Mouse (Mus musculus) monocyte, adult 5-6 weeks (primary cell): ENCODE measurements at regions not wholly inside any gene's neighbourhood (a gene's known extent, or its start where the extent isn't known, plus 50 kb on each side); places are given as distances from the start of the nearest gene placed in this dataset.

Source experiments
- ATAC-seq: fragments of 153-309, 156-312 bp; replicated peaks from 2 replicates; pipeline ENCODE4 v1.8.0; 2017; ENCODE audit warnings: mild to moderate bottlenecking; ENCODE audit not compliant: low TSS enrichment, insufficient number of reproducible peaks, severe bottlenecking, poor library complexity, low FRiP score

GRCm38 (mm10) chr8:26808111-26808651 is 168.9 kb upstream of the Zfp703 start:
- ATAC-seq, result no peak

- no peak for ATAC-seq
Measured at GRCm38 (mm10) chr8:26808771-26809170, 168.4 kb upstream of the Zfp703 start.

GRCm38 (mm10) chr8:26809943-26810342 is 167.2 kb upstream of the Zfp703 start:
- ATAC-seq, result no peak

GRCm38 (mm10) chr8:26811533-26812236 is 165.4 kb upstream of the Zfp703 start:
- no peak for ATAC-seq

GRCm38 (mm10) chr8:26813198-26813815 is 163.8 kb upstream of the Zfp703 start:
- ATAC-seq, result no peak

- no peak for ATAC-seq
Measured at GRCm38 (mm10) chr8:26815020-26815584, 162.0 kb upstream of the Zfp703 start.

GRCm38 (mm10) chr8:26816977-26817376 is 160.1 kb upstream of the Zfp703 start:
- no peak for ATAC-seq

- ATAC-seq, result no peak
Measured at GRCm38 (mm10) chr8:26824189-26824941, 152.8 kb upstream of the Zfp703 start.

- ATAC-seq, result no peak
Measured at GRCm38 (mm10) chr8:26828311-26828909, 148.7 kb upstream of the Zfp703 start.

- ATAC-seq, result no peak
Measured at GRCm38 (mm10) chr8:26829313-26829712, 147.8 kb upstream of the Zfp703 start.

GRCm38 (mm10) chr8:26831148-26831547 is 146.0 kb upstream of the Zfp703 start:
- ATAC-seq, result no peak

- no peak for ATAC-seq
Measured at GRCm38 (mm10) chr8:26831790-26832189, 145.3 kb upstream of the Zfp703 start.

GRCm38 (mm10) chr8:26832546-26832945 is 144.6 kb upstream of the Zfp703 start:
- ATAC-seq, result no peak

- no peak for ATAC-seq
Measured at GRCm38 (mm10) chr8:26833297-26833696, 143.8 kb upstream of the Zfp703 start.

- ATAC-seq, result no peak
Measured at GRCm38 (mm10) chr8:26833784-26834183, 143.3 kb upstream of the Zfp703 start.

- no peak for ATAC-seq
Measured at GRCm38 (mm10) chr8:26834604-26835003, 142.5 kb upstream of the Zfp703 start.

GRCm38 (mm10) chr8:26835076-26835475 is 142.0 kb upstream of the Zfp703 start:
- no peak for ATAC-seq

- ATAC-seq, result peak; percentile 96
Measured at GRCm38 (mm10) chr8:26835616-26836015, 141.5 kb upstream of the Zfp703 start.

- no peak for ATAC-seq
Measured at GRCm38 (mm10) chr8:26836552-26836951, 140.6 kb upstream of the Zfp703 start.
